Mouse (Mus musculus): ENCODE data around the gene Prdx1.
A peak's percentile ranks its signal among the peaks of the same experiment; 100 is the strongest.
"Not testable (repeated sequence)": the region's sequence is repeated elsewhere in the genome, so short reads cannot be mapped to it uniquely, and the experiment has no call there.

The Prdx1 gene

DNA sequence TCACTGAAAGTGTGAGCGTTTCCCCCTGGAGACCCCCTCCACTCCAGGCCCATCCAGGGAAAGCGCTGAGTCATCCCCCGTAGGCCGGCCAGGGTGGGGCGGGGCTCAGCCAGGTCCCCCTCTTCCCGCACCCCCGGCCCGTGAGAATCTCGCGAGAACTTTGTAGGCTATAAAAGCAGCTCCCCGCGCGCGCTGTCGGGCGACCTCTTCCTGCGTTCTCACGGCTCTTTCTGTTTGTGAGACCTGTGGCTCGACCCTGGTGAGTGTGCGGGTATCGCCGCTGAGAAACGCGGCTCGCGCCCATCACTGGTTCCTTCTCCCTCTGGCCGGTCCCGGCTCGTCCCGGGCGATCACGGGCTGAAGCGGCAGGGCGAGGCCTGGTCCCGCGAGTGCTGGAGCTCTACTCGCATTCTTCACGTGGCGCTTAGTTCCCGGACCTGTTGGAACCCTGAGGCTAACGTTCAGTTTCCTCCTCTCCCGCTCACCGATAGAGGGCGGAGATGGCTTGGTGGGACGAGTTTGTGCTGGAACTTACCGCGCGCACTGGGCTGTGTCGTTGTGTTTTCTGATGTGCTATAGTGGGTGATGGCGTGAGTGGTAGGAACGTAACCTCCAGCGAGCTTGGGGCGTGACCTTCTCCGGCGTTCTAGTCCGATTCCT is at the start of gene Prdx1:
Gene Prdx1, plus strand, starts transcription at position 143 of the 660 bp plus-strand sequence.
- peak; percentile 98 for DNase-seq

DNA sequence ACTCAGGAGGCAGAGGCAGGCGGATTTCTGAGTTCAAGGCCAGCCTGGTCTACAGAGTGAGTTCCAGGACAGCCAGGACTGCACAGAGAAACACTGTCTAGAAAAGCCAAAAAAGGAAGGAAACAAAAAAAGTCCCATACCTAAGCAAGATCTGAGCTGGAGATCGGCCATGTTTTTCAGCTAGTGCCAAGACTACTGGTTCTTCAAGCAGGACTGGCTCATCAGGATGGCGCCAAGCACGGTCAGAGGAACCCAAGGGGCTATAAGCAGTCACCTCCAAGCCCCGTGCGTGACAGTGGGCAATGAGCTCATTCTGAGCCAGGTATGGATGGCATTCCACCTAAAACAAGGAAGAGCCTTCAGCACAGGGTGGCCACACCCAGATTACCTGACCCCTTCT is 46.5 kb upstream of the Prdx1 start:
- DNase-seq: no peak

DNA sequence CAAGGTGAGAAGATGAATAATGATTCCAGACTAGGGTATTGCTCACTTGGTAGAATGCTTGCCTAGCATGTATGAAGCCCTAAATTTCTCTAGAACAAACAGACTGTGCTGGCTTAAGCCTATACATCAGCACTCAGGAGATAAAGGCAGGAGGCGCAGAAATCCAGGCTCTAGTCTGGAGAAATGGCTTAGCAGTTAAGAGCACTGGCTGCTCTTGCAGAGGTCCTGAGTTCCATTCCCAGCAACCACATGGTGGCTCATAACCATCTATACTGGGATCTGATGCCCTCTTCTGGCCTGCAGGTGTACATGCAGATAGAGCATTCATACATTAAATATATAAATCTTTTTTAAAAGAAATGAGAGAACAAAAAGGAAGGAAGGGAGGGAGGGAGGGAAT is 43.3 kb upstream of the Prdx1 start:
- no peak for DNase-seq

- peak; percentile 56 for DNase-seq
These were observed 41.0 kb upstream of the Prdx1 start for GRCm38 (mm10) chr4:116644326-116644725.

DNA sequence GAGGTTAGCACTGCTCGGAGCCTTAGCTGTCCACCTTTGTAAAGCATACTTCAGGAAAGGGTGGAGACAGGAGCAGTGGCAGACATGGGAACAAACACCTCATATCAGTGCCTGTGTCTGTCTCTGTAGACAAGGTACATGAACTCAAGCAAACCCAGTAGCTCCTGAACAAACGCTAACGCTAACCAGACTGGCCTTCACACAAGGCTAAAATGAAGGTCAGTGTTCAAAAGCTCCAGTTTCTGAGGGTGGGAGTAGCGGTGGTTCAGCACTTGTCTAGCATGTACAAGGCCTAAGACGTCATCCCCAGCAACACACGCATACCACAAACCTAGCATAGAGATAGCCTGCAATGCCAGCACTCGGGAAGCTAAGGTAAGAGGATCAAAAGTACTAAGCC is 39.7 kb upstream of the Prdx1 start:
- DNase-seq: no peak

GRCm38 (mm10) chr4:116649411-116649810 is 35.9 kb upstream of the Prdx1 start:
- DNase-seq: no peak

DNA sequence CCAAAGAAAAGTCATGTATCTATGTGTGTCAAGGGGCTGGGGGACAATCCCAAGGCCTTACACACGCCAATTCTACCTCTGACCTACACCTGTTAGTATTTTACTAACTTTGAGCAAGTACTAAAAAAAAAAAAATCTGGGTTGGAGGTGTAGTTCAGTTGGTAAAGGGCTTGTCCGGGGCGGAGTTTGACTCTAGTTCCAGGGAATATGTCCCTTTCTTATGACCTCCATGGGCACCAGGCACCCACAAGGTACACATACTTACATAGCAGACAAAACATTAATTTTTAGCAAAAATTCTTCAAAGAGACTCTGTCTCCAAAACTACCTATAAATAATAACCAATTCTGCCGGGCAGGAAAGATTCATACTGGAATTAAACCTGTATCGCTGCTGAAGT is 35.0 kb upstream of the Prdx1 start:
- DNase-seq: no peak

GRCm38 (mm10) chr4:116650924-116651796 is 34.2 kb upstream of the Prdx1 start, which contains the start of gene Akr1a1:
TSS of gene Akr1a1 (minus strand) at chr4:116651680.
- DNase-seq: peak; percentile 90

GRCm38 (mm10) chr4:116651797-116652135 is 33.6 kb upstream of the Prdx1 start:
- DNase-seq: no peak

- DNase-seq: no peak
These were observed 32.1 kb upstream of the Prdx1 start for GRCm38 (mm10) chr4:116653228-116653627.

GRCm38 (mm10) chr4:116655100-116655499 is 30.2 kb upstream of the Prdx1 start:
- no peak for DNase-seq

GRCm38 (mm10) chr4:116655658-116656057 is 29.7 kb upstream of the Prdx1 start:
- DNase-seq: no peak

DNA sequence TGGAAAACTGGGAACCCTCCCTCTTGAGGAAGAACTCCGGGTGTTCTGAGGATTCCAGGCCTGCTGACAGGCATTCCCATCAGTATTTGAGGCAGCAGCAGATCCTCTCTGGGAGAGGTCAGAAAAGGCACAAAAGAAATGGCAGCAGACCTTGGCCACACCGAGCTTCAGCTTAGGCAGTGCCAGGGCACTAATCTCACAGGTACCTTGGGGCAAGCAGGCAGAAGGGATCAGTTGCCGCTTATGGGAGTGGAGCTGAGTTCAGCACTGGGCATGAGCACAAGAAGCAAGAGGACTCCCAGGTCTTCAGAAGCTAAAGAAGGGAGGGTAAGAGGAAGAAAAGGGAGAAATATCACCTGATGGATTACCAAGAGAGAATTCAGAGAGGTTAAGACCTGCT is 27.4 kb upstream of the Prdx1 start:
- no peak for DNase-seq

DNA sequence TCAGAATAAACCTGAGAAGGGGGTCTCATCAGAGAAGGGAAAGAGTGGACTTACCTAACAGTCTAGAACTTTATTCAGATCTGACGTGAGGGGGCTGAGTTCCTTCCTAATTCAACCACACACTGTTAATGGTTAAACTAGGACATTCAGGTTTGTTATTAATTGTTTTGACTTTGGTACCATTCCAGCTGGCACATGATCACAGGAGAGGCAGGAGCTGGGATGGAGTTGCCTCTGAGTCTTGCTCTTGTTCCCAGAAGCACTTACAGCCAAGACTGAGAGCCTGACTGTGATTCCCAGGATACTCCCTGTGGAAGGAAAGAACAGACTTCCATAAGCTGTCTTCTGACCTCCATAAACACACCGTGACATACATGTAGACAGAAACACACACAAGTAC is 25.9 kb upstream of the Prdx1 start:
- DNase-seq: no peak

DNA sequence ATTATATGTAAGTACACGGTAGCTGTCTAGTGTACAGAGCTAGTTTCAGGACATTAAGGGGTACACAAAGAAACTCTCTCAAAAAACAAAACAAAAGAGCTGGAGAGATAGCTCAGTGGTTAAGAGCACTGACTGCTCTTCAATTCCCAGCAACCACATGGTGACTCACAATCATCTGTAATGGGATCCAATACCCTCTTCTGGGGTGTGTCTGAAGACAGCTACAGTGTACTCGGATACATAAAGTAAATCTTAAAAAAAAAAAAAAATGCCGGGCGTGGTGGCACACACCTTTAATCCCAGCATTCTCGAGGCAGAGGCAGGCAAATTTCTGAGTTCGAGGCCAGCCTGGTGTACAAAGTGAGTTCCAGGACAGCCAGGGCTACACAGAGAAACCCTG is 25.4 kb upstream of the Prdx1 start:
- DNase-seq: not testable (repeated sequence)

DNA sequence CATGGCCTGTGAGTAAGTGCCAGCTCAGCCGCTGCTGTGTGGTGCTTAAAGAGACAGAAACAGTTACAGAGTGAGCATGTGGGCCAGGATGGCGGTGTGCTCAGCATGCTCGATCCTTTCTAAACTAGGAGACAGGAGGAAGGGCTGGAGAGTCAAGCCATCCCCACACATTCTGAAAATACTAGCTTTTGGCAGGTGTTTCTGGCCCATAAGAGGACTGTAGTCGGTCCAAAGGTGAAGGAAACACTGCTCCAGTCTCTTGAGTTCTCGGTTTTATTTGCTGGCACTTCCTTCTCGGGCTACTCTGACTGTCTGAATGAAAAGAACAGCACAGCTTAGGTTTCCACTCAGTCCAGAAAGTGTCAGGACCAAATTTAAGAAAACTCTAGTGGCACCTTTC is 24.5 kb upstream of the Prdx1 start:
- no peak for DNase-seq

DNA sequence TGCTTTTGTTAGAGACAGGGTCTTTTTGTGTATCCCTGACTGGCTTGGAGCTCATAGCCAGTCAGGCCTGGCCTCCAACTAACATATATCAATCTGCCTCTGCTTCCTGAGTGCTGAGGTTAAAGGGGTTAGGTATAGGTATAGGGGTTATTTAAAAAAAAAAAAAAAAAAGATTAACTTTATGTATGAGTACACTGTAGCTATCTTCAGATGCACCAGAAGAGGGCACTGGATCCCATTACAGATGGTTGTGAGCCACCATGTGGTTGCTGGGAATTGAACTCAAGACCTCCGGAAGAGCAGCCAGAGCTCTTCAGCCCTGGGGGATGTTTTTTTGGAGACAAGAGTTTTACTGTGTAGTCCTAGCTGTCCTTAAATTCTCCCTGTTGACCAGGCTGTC is 23.3 kb upstream of the Prdx1 start:
- DNase-seq: no peak

GRCm38 (mm10) chr4:116666625-116667024 is 18.7 kb upstream of the Prdx1 start:
- no peak for DNase-seq

DNA sequence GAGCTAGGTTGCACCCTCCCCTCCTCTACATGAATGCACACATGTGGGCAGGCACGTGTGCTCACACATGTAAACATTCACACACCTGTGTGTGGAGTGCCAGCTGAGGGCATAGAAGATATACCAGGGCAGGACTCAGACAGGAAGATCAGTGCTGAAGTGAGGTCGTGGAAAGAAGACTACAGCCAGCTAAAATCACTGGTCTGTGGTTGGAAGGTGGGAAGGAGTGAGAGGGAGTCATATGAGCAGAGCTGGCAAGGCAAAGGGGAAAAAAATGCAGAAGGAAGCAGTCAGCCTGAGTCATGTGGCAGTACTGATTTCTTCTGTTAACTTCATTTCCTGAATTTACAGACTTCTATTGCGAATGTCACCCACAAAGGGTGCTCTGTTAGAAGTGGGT is 17.2 kb upstream of the Prdx1 start:
- no peak for DNase-seq

DNA sequence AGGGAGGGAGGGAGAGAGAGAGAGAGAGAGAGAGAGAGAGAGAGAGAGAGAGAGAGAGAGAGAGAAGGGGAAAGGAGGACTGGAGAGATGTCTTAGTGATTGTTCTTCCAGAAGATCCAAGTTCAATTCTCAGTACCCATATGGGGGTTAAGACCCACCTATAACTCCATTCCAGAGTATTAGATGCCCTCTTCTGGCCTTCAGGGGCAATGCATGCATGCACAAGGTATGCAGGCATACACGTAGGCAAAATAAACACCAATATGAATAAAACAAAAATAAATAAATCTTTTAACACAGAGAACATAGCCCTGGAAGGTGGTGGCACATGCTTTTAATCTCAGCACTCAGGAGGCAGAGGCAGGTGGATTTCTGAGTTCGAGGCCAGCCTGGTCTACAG is 16.1 kb upstream of the Prdx1 start:
- DNase-seq: peak; percentile 60

DNA sequence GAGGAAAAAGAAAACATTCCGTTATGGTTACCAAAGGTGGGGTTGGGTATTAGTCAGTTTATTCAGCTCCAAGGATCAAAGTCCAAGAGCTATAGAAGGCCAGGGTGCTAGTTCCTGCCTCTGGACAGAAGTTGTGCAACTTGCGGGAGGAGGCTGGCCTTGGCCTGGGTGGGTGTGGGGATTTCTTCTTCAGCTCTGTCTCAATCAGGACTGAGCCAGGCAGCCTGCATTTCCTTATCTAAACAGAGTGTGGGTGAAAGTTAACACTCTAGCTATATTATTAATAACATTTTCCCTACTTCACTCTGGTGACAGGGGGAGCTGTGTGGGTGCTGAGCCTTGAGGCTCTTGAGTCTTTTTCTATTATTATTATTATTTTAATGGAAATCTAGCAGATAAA is 12.6 kb upstream of the Prdx1 start:
- no peak for DNase-seq

DNA sequence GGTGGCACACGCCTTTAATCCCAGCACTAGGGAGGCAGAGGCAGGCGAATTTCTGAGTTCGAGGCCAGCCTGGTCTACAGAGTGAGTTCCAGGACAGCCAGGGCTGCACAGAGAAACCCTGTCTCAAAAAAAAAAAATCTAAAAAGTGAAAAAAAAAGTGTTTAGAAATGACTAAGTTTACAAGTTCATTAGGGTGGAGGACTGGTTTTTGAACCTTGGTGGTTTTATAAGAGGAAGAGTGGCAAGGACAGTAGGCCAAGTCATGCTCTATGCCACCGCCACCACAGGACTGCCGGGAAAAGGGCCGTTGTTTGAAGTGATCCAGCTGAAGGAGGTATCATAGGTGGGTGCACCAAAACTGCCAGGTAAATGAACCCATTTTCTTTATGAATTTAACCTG is 10.6 kb upstream of the Prdx1 start:
- not testable (repeated sequence) for DNase-seq

GRCm38 (mm10) chr4:116676027-116676426 is 9.3 kb upstream of the Prdx1 start:
- DNase-seq: no peak

DNA sequence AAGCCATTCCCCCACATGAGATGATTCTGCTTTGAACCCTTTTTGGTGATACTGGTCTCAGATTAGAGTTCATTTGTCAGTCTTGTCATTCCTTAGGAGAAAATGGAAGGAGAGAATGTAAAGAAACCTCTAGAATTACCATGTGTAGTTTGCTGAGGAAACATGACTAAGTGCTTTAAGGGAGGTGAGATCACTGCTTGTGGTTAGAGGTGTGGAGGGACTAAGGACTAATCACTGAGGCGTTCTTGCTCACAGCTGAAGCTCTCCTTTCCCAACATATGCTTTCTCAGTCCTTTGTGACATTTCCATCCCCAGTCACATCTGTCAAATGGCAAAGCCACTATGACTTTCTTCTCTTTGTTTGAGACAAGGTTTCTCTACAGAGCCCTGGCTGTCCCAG is 7.5 kb upstream of the Prdx1 start:
- no peak for DNase-seq

DNA sequence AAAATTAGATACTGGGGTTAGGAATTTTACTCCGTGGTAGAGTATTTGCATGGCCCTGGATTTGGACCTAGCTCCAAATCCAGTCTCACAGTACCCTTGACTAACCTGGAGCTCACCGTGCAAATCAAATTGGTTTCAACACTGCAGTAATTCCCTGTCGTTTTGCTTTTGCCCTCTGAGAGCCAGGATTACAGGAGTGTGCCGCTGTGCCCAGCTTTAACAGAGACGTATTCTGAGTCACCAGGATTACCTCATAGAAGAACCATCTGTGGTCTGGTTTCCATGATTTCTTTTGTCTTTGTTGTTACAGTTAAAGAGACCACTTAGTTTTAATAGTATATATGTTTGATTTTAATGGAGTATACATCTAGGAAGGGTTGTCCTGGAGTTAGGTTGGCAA is 6.2 kb upstream of the Prdx1 start:
- no peak for DNase-seq

Data from thymus, postnatal 4 days (tissue).